Mouse (Mus musculus): Measurements from ENCODE around the gene Rhbdf1. TPM values are rescaled to one million over a fixed set of nuclear protein-coding genes. Genes with fewer than 3 reads are reported as not detected.

The Rhbdf1 gene
- polyA plus RNA-seq, 1 experiment, result 40.6 TPM

DNA sequence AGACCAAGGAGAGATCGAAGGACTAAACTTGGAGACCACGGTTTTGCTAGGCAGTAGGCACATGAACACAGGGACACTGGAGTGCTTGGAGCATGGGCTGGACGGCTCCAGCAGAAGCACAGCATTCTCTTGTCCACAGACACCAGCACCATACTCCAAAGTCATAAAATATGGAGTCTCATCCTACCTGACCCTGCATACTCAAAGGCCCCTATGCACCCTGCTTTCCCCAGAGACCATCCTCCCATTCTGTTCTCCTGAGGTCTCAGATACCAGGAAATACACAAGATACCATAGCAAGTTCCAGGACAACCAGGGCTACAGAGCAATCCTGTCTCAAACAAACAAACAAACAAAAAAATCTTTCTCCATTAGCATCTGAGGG, 15.3 kb upstream of the Rhbdf1 start:
- Histone ChIP-seq H3K36me3 (ENCODE audit: control insufficient read depth, insufficient read depth) (peaks cover 57% of the 10 kb centered on the region), H3ac (ENCODE audit: control insufficient read depth, insufficient read length, low read depth) (no peak overlapping the region), H3K27me3 (ENCODE audit: control insufficient read depth, insufficient read depth, insufficient read length) (no peaks in the 10 kb centered on the region)

DNA sequence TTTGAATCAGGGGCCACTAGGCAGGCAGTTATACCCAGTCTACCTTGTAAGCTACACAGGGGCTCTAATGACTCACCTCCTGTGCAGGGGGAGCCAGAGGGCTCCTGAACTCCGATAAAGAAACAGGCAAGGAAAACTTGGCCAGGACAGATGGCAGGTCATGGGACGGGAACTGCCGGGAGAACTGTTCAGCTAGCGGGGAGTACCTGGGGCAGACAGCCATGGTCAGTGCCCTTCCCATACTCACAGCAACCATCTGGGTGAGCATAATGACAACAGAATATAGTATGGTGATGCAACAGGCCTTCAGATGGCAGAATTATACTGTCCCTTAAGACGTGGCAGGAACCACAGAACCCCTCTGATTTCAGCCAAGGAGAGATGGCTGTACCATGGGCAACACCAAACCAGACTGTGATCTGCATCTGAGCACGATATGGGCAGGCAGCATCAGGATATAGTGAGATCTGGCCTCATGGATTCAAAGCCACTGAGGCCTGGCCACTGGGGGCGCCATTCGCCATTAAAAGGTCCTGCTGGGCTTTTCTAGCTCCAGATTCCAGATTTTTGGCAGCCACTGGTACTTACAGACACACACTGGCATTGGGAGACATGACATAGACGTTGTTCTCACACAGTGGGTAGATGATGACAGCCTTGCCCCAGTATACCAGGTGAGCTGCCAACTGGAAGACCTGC, 14.8 kb upstream of the Rhbdf1 start:
- H3K79me3 ChIP-seq (ENCODE audit: low read depth), result no peaks in the 10 kb centered on the region
- no peaks in the 10 kb centered on the region for H3K27me3 ChIP-seq (ENCODE audit: control insufficient read depth, insufficient read depth, insufficient read length)
- peaks cover 58% of the 10 kb centered on the region for H3K36me3 ChIP-seq (ENCODE audit: control insufficient read depth, insufficient read depth)
- H3K79me2 ChIP-seq (ENCODE audit: control insufficient read depth, insufficient read depth), result no peaks in the 10 kb centered on the region
- no peak overlapping the region for H3ac ChIP-seq (ENCODE audit: control insufficient read depth, insufficient read length, low read depth)
- no peak overlapping the region for H3K4me3 ChIP-seq (ENCODE audit: insufficient read depth, poor library complexity, severe bottlenecking)
- no peak for TF ChIP-seq MYOG (IDR thresholded peaks at IDR 0.05; ENCODE audit: control insufficient read depth, extremely low read depth, insufficient read length)
- TF ChIP-seq CTCF (IDR thresholded peaks at IDR 0.05; ENCODE audit: control insufficient read depth, insufficient read depth, insufficient read length), result peak; percentile 78

More for the DNA sequence above, 15.3 kb upstream of the Rhbdf1 start:
- Histone ChIP-seq H3K79me2 (ENCODE audit: control insufficient read depth, insufficient read depth) (no peaks in the 10 kb centered on the region), H3K4me3 (ENCODE audit: insufficient read depth, poor library complexity, severe bottlenecking) (no peak overlapping the region), H3K79me3 (ENCODE audit: low read depth) (no peaks in the 10 kb centered on the region)
- TF ChIP-seq CEBPB (IDR thresholded peaks at IDR 0.05; ENCODE audit: low read depth) (no peak), FOSL1 (IDR thresholded peaks at IDR 0.05; ENCODE audit: insufficient read depth, low read length, poor library complexity, severe bottlenecking) (no peak), CTCF (IDR thresholded peaks at IDR 0.05; ENCODE audit: control insufficient read depth, insufficient read depth, insufficient read length) (no peak), MYOD1 (IDR thresholded peaks at IDR 0.05; ENCODE audit: control insufficient read depth, insufficient read length, low read depth) (no peak), MAX (IDR thresholded peaks at IDR 0.05) (no peak), MYOG (IDR thresholded peaks at IDR 0.05; ENCODE audit: control insufficient read depth, extremely low read depth, insufficient read length) (no peak), USF1 (IDR thresholded peaks at IDR 0.05; ENCODE audit: low read depth) (no peak)

GRCm38 (mm10) chr11:32236132-32236531, 14.0 kb upstream of the Rhbdf1 start:
- peaks cover 60% of the 10 kb centered on the region for H3K36me3 ChIP-seq (ENCODE audit: control insufficient read depth, insufficient read depth)
- TF ChIP-seq MYOG (IDR thresholded peaks at IDR 0.05; ENCODE audit: control insufficient read depth, extremely low read depth, insufficient read length) (no peak), CTCF (IDR thresholded peaks at IDR 0.05; ENCODE audit: control insufficient read depth, insufficient read depth, insufficient read length) (no peak), CEBPB (IDR thresholded peaks at IDR 0.05; ENCODE audit: low read depth) (no peak)

GRCm38 (mm10) chr11:32235646-32236045, 13.5 kb upstream of the Rhbdf1 start:
- Histone ChIP-seq H3K79me2 (ENCODE audit: control insufficient read depth, insufficient read depth) (no peaks in the 10 kb centered on the region), H3K36me3 (ENCODE audit: control insufficient read depth, insufficient read depth) (peaks cover 64% of the 10 kb centered on the region), H3ac (ENCODE audit: control insufficient read depth, insufficient read length, low read depth) (no peak overlapping the region), H3K79me3 (ENCODE audit: low read depth) (no peaks in the 10 kb centered on the region), H3K4me3 (ENCODE audit: insufficient read depth, poor library complexity, severe bottlenecking) (no peak overlapping the region), H3K27me3 (ENCODE audit: control insufficient read depth, insufficient read depth, insufficient read length) (no peaks in the 10 kb centered on the region)
- TF ChIP-seq MYOD1 (IDR thresholded peaks at IDR 0.05; ENCODE audit: control insufficient read depth, insufficient read length, low read depth), result no peak
- no peak for TF ChIP-seq CEBPB (IDR thresholded peaks at IDR 0.05; ENCODE audit: low read depth)
- TF ChIP-seq FOSL1 (IDR thresholded peaks at IDR 0.05; ENCODE audit: insufficient read depth, low read length, poor library complexity, severe bottlenecking), result no peak
- no peak for TF ChIP-seq MYOG (IDR thresholded peaks at IDR 0.05; ENCODE audit: control insufficient read depth, extremely low read depth, insufficient read length)
- TF ChIP-seq MAX (IDR thresholded peaks at IDR 0.05), result no peak
- no peak for TF ChIP-seq CTCF (IDR thresholded peaks at IDR 0.05; ENCODE audit: control insufficient read depth, insufficient read depth, insufficient read length)
- TF ChIP-seq USF1 (IDR thresholded peaks at IDR 0.05; ENCODE audit: low read depth), result no peak

More at GRCm38 (mm10) chr11:32236132-32236531, 14.0 kb upstream of the Rhbdf1 start:
- Histone ChIP-seq H3K79me3 (ENCODE audit: low read depth) (no peaks in the 10 kb centered on the region), H3ac (ENCODE audit: control insufficient read depth, insufficient read length, low read depth) (no peak overlapping the region), H3K4me3 (ENCODE audit: insufficient read depth, poor library complexity, severe bottlenecking) (no peak overlapping the region), H3K27me3 (ENCODE audit: control insufficient read depth, insufficient read depth, insufficient read length) (no peaks in the 10 kb centered on the region), H3K79me2 (ENCODE audit: control insufficient read depth, insufficient read depth) (no peaks in the 10 kb centered on the region)

DNA sequence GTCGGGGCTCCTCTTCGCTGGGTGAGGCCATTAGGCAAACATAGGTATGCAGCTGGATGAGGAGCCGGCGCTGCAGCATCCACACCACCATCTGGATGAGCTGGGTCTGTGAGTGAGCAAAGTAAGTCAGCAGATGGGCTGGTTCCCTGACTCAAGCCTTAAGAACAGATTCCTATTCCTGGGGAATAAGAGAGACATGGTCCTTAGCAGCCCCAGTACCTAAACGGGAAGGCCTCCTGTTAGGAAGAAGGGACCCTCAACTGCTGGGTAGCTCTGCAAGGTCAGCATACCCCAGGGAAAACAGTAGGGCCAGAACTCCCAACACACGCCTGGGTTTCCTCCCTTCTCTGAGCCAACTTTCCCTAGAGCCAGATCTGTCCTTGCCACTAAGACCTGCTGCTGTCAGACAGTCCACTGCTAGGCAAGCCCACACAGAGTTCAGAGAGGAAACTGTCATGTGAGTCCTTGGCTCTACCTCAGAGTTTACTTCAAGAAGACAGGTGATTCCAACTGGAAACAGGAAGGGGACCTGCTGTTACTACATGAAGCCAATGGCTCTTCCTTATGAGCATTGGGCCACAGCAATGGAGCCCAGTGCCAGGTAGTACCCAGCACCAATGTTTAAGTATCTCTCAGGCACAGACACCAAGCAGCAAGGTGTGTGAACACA, 12.9 kb upstream of the Rhbdf1 start:
- Histone ChIP-seq H3K79me3 (ENCODE audit: low read depth) (no peaks in the 10 kb centered on the region), H3K27me3 (ENCODE audit: control insufficient read depth, insufficient read depth, insufficient read length) (no peaks in the 10 kb centered on the region), H3K36me3 (ENCODE audit: control insufficient read depth, insufficient read depth) (peaks cover 70% of the 10 kb centered on the region), H3ac (ENCODE audit: control insufficient read depth, insufficient read length, low read depth) (no peak overlapping the region), H3K4me3 (ENCODE audit: insufficient read depth, poor library complexity, severe bottlenecking) (no peak overlapping the region), H3K79me2 (ENCODE audit: control insufficient read depth, insufficient read depth) (no peaks in the 10 kb centered on the region)
- TF ChIP-seq MYOD1 (IDR thresholded peaks at IDR 0.05; ENCODE audit: control insufficient read depth, insufficient read length, low read depth), result no peak
- TF ChIP-seq MAX (IDR thresholded peaks at IDR 0.05), result no peak
- TF ChIP-seq USF1 (IDR thresholded peaks at IDR 0.05; ENCODE audit: low read depth), result no peak
- TF ChIP-seq FOSL1 (IDR thresholded peaks at IDR 0.05; ENCODE audit: insufficient read depth, low read length, poor library complexity, severe bottlenecking), result no peak
- TF ChIP-seq CTCF (IDR thresholded peaks at IDR 0.05; ENCODE audit: control insufficient read depth, insufficient read depth, insufficient read length), result no peak
- TF ChIP-seq CEBPB (IDR thresholded peaks at IDR 0.05; ENCODE audit: low read depth), result no peak
- no peak for TF ChIP-seq MYOG (IDR thresholded peaks at IDR 0.05; ENCODE audit: control insufficient read depth, extremely low read depth, insufficient read length)

- no peaks in the 10 kb centered on the region for H3K27me3 ChIP-seq (ENCODE audit: control insufficient read depth, insufficient read depth, insufficient read length)
- H3K79me2 ChIP-seq (ENCODE audit: control insufficient read depth, insufficient read depth), result no peaks in the 10 kb centered on the region
- H3K4me3 ChIP-seq (ENCODE audit: insufficient read depth, poor library complexity, severe bottlenecking), result no peak overlapping the region
- no peak overlapping the region for H3ac ChIP-seq (ENCODE audit: control insufficient read depth, insufficient read length, low read depth)
- no peak for TF ChIP-seq FOSL1 (IDR thresholded peaks at IDR 0.05; ENCODE audit: insufficient read depth, low read length, poor library complexity, severe bottlenecking)
- TF ChIP-seq CEBPB (IDR thresholded peaks at IDR 0.05; ENCODE audit: low read depth), result no peak
- TF ChIP-seq MAX (IDR thresholded peaks at IDR 0.05), result no peak
- no peak for TF ChIP-seq CTCF (IDR thresholded peaks at IDR 0.05; ENCODE audit: control insufficient read depth, insufficient read depth, insufficient read length)
- TF ChIP-seq MYOG (IDR thresholded peaks at IDR 0.05; ENCODE audit: control insufficient read depth, extremely low read depth, insufficient read length), result no peak
- TF ChIP-seq MYOD1 (IDR thresholded peaks at IDR 0.05; ENCODE audit: control insufficient read depth, insufficient read length, low read depth), result no peak
- no peak for TF ChIP-seq USF1 (IDR thresholded peaks at IDR 0.05; ENCODE audit: low read depth)
- H3K79me3 ChIP-seq (ENCODE audit: low read depth), result no peaks in the 10 kb centered on the region
- peaks cover 75% of the 10 kb centered on the region for H3K36me3 ChIP-seq (ENCODE audit: control insufficient read depth, insufficient read depth)
These were observed 11.8 kb upstream of the Rhbdf1 start for GRCm38 (mm10) chr11:32233895-32234294.
